Mouse (Mus musculus): ENCODE data around the gene Kctd21. TPM values are rescaled to one million over a fixed set of nuclear protein-coding genes. Genes with fewer than 3 reads are reported as not detected.

Kctd21 gene
- polyA plus RNA-seq, 1 experiment = 3.9 TPM

GRCm38 (mm10) chr7:97380500-97381123 lies 48.5 kb downstream of the Kctd21 start:
- Histone ChIP-seq H3K4me1 (ENCODE audit: control insufficient read depth, insufficient read depth, low read length) (no peaks in the 10 kb centered on the region), H3K4me3 (ENCODE audit: insufficient read depth, low read length) (no peak overlapping the region), H3K27ac (ENCODE audit: insufficient read depth, low read length) (no peak overlapping the region)
- TF ChIP-seq POLR2A (IDR thresholded peaks at IDR 0.05; ENCODE audit: low read depth, low read length) (no peak), CTCF (IDR thresholded peaks at IDR 0.05; ENCODE audit: borderline replicate concordance, insufficient read depth, low read length) (no peak)

GRCm38 (mm10) chr7:97382661-97383060 lies 50.5 kb downstream of the Kctd21 start:
- no peak overlapping the region for H3K27ac ChIP-seq (ENCODE audit: insufficient read depth, low read length)
- TF ChIP-seq CTCF (IDR thresholded peaks at IDR 0.05; ENCODE audit: borderline replicate concordance, insufficient read depth, low read length) (no peak), POLR2A (IDR thresholded peaks at IDR 0.05; ENCODE audit: low read depth, low read length) (no peak)
- H3K4me1 ChIP-seq (ENCODE audit: control insufficient read depth, insufficient read depth, low read length) = peaks cover 3% of the 10 kb centered on the region
- no peak overlapping the region for H3K4me3 ChIP-seq (ENCODE audit: insufficient read depth, low read length)

- peaks cover 3% of the 10 kb centered on the region for H3K4me1 ChIP-seq (ENCODE audit: control insufficient read depth, insufficient read depth, low read length)
- TF ChIP-seq POLR2A (IDR thresholded peaks at IDR 0.05; ENCODE audit: low read depth, low read length) (no peak), CTCF (IDR thresholded peaks at IDR 0.05; ENCODE audit: borderline replicate concordance, insufficient read depth, low read length) (no peak)
- no peak overlapping the region for H3K4me3 ChIP-seq (ENCODE audit: insufficient read depth, low read length)
- H3K27ac ChIP-seq (ENCODE audit: insufficient read depth, low read length) = no peak overlapping the region
These were observed 51.5 kb downstream of the Kctd21 start for GRCm38 (mm10) chr7:97383496-97384132.

GRCm38 (mm10) chr7:97386106-97386805 lies 54.1 kb downstream of the Kctd21 start:
- Histone ChIP-seq H3K4me1 (ENCODE audit: control insufficient read depth, insufficient read depth, low read length) (peaks cover 3% of the 10 kb centered on the region), H3K4me3 (ENCODE audit: insufficient read depth, low read length) (no peak overlapping the region), H3K27ac (ENCODE audit: insufficient read depth, low read length) (no peak overlapping the region)
- TF ChIP-seq CTCF (IDR thresholded peaks at IDR 0.05; ENCODE audit: borderline replicate concordance, insufficient read depth, low read length) (no peak), POLR2A (IDR thresholded peaks at IDR 0.05; ENCODE audit: low read depth, low read length) (no peak)

DNA sequence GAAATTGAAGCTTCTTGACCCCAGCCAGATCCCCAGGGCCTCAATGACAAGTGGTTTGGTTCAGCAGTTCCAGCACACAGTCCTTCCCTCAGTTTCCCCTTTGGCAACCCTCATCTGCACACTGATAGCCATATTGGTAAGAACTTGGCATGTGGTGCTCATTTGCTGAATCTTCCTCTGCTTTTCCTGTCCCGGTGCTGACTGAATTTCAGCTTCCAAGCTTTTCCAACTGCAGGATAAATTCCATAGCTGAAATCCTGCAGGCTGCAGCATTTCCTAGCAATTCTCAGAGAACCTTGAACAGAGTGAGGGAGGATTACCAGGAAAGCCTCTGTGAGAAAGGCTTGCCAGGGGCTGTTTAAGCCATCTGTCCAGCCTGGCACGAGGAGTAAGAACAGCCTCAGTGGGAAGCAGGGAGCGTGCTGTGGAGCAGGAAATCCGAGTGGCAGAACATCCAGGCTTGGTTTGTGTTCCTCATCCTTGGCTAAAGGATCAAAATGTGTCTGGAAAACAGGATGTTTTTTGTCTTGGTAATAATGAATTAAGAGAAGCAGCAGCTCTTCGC lies 54.8 kb downstream of the Kctd21 start:
- TF ChIP-seq POLR2A (IDR thresholded peaks at IDR 0.05; ENCODE audit: low read depth, low read length) = no peak
- TF ChIP-seq CTCF (IDR thresholded peaks at IDR 0.05; ENCODE audit: borderline replicate concordance, insufficient read depth, low read length) = no peak
- Histone ChIP-seq H3K4me1 (ENCODE audit: control insufficient read depth, insufficient read depth, low read length) (peaks cover 3% of the 10 kb centered on the region), H3K4me3 (ENCODE audit: insufficient read depth, low read length) (no peak overlapping the region), H3K27ac (ENCODE audit: insufficient read depth, low read length) (no peak overlapping the region)

DNA sequence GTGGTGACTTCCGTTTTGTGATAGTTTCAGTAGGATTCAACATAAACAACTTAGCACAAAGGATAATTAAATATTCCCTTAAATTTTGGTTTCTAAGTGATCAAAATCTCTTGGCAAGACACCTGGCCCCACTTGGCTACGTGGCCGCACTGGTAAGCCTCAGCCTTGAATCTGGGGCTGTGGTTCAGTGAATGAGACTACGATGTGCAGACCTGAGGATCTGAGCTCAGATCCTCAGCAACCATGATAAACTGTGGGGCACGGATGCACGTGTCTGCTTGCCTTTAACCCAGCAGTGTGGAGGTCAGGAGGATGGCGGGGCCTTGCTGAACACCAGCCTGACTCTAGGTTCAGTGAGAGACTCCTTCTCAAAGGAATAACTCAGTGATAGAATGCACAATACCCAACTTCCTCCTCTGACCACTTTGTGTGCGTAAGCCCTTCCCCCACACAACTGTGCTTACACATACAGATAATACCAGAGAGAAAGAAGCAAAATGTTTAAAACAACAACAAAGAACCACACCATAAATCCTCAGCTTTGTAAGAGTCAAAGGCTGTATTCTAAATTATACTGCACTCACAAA lies 55.5 kb downstream of the Kctd21 start:
- no peak overlapping the region for H3K4me3 ChIP-seq (ENCODE audit: insufficient read depth, low read length)
- peaks cover 3% of the 10 kb centered on the region for H3K4me1 ChIP-seq (ENCODE audit: control insufficient read depth, insufficient read depth, low read length)
- no peak overlapping the region for H3K27ac ChIP-seq (ENCODE audit: insufficient read depth, low read length)
- TF ChIP-seq POLR2A (IDR thresholded peaks at IDR 0.05; ENCODE audit: low read depth, low read length) (no peak), CTCF (IDR thresholded peaks at IDR 0.05; ENCODE audit: borderline replicate concordance, insufficient read depth, low read length) (no peak)

DNA sequence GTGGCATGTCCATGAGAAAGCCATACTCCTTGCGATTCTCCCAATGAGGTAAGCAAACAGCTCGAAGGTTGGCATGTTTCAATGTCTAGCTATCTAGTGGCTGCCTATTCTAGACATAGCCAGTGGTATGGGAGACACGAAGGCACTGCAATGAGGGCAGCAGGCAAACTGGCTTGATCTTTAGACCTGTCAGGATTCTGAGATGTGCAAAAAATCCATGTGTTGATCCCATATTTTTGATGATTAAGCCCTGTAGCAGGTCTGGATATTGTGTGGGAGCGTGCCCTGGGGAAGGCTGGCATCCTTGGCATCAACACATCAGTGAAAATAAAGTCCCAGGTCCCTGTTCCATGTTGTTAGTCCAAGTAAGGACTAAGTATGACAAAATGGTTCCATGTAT lies 56.4 kb downstream of the Kctd21 start:
- Histone ChIP-seq H3K27ac (ENCODE audit: insufficient read depth, low read length) (no peak overlapping the region), H3K4me3 (ENCODE audit: insufficient read depth, low read length) (no peak overlapping the region), H3K4me1 (ENCODE audit: control insufficient read depth, insufficient read depth, low read length) (peaks cover 3% of the 10 kb centered on the region)
- TF ChIP-seq POLR2A (IDR thresholded peaks at IDR 0.05; ENCODE audit: low read depth, low read length) (no peak), CTCF (IDR thresholded peaks at IDR 0.05; ENCODE audit: borderline replicate concordance, insufficient read depth, low read length) (no peak)

- TF ChIP-seq POLR2A (IDR thresholded peaks at IDR 0.05; ENCODE audit: low read depth, low read length) (no peak), CTCF (IDR thresholded peaks at IDR 0.05; ENCODE audit: borderline replicate concordance, insufficient read depth, low read length) (no peak)
- H3K4me3 ChIP-seq (ENCODE audit: insufficient read depth, low read length) = no peak overlapping the region
- no peak overlapping the region for H3K27ac ChIP-seq (ENCODE audit: insufficient read depth, low read length)
- H3K4me1 ChIP-seq (ENCODE audit: control insufficient read depth, insufficient read depth, low read length) = no peaks in the 10 kb centered on the region; the same call in 1 of the 2 replicates
These were observed 59.4 kb downstream of the Kctd21 start for GRCm38 (mm10) chr7:97391293-97392078.

- TF ChIP-seq POLR2A (IDR thresholded peaks at IDR 0.05; ENCODE audit: low read depth, low read length) = no peak
- no peak for TF ChIP-seq CTCF (IDR thresholded peaks at IDR 0.05; ENCODE audit: borderline replicate concordance, insufficient read depth, low read length)
- H3K4me1 ChIP-seq (ENCODE audit: control insufficient read depth, insufficient read depth, low read length) = no peaks in the 10 kb centered on the region
- no peak overlapping the region for H3K27ac ChIP-seq (ENCODE audit: insufficient read depth, low read length)
- H3K4me3 ChIP-seq (ENCODE audit: insufficient read depth, low read length) = no peak overlapping the region
These were observed 59.9 kb downstream of the Kctd21 start for GRCm38 (mm10) chr7:97392079-97392445.
